Mouse (Mus musculus) kidney, postnatal 10 days (tissue): ENCODE results near the gene Pdap1.
"Not testable (repeated sequence)": the region's sequence is repeated elsewhere in the genome, so short reads cannot be mapped to it uniquely, and the experiment has no call there.

Source experiments
- DNase-seq: peaks from one replicate; pipeline ENCODE4 v3.0.0; 2021; ENCODE audit warnings: mixed read lengths

The Pdap1 gene

GRCm38 (mm10) chr5:145139571-145140519 lies at the start of gene Pdap1, which contains the start of gene Bud31:
Gene Pdap1, minus strand, starts transcription at chr5:145140238.
Gene Bud31, plus strand, starts transcription at chr5:145140362.
- DNase-seq = peak; percentile 96

- DNase-seq = no peak
Measured at GRCm38 (mm10) chr5:145189416-145189815, 49.4 kb upstream of the Pdap1 start.

GRCm38 (mm10) chr5:145185244-145185643 lies 45.2 kb upstream of the Pdap1 start:
- DNase-seq = no peak

DNA sequence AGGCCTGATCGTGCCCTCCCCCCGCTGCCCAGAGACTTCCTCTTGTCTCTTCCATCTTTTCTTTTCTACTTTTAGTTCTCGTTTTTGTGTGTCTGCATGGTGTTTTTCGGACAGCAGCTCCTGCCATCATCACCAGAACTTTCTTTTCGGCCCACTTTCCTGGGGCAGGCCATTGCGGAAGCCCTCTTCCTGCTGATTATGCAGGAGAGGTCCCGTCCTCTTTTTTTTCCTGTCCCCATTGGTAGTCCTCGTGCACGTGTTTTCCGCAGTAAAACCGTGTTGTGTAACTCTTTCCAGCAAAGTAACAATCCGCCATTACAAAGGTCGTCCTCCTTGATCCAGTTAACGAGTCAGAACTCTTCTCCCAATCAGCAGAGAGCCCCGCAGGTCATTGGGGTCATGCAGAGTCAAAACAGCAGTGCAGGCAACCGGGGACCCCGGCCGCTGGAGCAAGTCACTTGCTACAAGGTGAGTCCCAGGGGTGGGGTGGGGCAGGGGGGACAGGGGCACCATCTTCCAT lies 38.5 kb upstream of the Pdap1 start:
- DNase-seq = no peak

GRCm38 (mm10) chr5:145167306-145167661 lies 27.2 kb upstream of the Pdap1 start:
- no peak for DNase-seq

DNA sequence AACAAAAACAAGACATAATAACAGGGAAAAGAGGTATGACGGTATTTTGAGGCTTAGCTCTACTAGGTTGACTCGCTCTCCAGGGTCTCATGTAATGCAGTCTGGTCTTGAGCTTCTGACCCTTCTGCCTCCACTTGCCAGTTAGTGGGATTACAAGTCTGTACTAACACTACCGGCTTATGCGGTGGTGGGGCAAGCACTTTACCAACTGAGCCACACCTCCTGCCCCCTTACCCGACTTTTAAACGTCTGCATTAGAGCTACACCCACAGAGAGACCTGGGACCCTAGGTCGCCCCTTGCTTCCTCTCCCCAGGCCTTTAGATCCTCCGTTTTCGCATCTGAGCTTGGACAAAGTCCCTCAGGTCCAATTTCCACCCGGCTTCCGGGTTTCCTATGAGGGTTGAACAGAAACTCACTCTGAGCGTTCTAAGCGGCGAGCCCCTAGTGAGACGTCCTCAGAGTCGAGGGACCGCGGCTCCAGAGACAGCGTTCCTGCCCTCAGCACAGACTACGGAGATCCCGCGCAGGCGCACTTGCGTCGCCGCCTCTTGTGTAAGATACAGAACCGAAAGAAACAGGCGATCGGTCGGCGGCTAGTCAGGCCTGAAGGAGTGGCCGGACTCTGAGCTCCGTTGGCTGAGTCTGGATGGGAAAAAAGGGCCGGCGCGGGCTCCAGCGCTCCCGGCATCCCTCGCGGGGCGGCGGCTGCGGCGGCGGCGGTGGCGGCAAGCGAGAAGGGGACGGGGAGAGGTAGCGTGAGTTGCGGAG lies 26.7 kb upstream of the Pdap1 start, which contains the start of the genes Ptcd1 and Cpsf4:
Gene Ptcd1 (minus strand): TSS at position 573 of the 770 bp plus-strand sequence.
Gene Cpsf4 (plus strand): TSS at position 678 of the 770 bp plus-strand sequence.
- DNase-seq = peak; percentile 99

- DNase-seq = peak; percentile 18
Measured at GRCm38 (mm10) chr5:145165184-145165583, 25.1 kb upstream of the Pdap1 start.

GRCm38 (mm10) chr5:145164710-145165109 lies 24.7 kb upstream of the Pdap1 start:
- DNase-seq = no peak

GRCm38 (mm10) chr5:145161361-145161760 lies 21.3 kb upstream of the Pdap1 start:
- DNase-seq = no peak

- no peak for DNase-seq
Measured at GRCm38 (mm10) chr5:145152690-145153089, 12.7 kb upstream of the Pdap1 start.

- DNase-seq = no peak
Measured at GRCm38 (mm10) chr5:145149294-145149693, 9.3 kb upstream of the Pdap1 start.

GRCm38 (mm10) chr5:145147748-145148147 lies 7.7 kb upstream of the Pdap1 start:
- DNase-seq = no peak

- peak; percentile 28 for DNase-seq
Measured at GRCm38 (mm10) chr5:145140611-145141010, 573 bp upstream of the Pdap1 start.

GRCm38 (mm10) chr5:145138836-145139235 lies 1.2 kb downstream of the Pdap1 start:
- no peak for DNase-seq

DNA sequence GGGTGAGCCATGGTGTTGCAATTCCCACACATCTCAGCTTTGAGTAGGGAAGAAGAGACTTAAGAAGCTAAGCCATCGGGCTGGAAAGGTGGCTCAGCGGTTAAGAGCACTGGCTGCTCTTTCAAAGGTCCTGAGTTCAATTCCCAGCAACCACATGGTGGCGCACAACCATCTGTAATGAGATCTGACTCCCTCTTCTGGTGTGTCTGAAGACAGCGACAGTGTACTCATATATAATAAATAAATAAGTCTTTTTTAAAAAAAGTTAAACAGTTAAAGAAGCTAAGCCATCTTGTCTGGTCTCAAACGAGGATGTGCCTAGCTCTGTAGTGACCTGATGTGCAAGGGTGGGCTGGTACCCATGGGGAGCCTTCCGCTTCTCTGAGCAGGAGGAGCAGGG lies 6.8 kb downstream of the Pdap1 start:
- DNase-seq = not testable (repeated sequence)

- DNase-seq = no peak
Measured at GRCm38 (mm10) chr5:145130995-145131394, 9.0 kb downstream of the Pdap1 start.

DNA sequence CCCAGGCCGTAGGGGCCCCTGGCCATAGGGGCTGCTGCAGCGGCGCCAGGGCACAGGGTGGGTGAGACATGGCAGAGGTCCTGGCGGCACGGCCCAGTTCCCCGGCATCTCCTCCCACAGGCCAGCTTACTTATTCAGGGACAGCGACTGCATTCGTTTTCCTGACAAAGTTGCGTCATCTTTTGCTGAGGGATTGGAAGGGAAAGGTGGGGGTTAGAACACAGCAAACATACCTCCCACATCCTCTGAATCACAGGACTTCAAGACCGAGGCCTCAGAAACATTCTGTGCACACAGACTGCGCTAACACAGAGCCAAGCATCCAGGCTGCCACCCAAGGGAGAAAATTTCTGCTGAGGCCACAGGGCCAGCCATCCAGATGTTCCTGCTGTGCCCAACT lies 9.8 kb downstream of the Pdap1 start:
- no peak for DNase-seq

GRCm38 (mm10) chr5:145129773-145130172 lies 10.3 kb downstream of the Pdap1 start:
- DNase-seq = not testable (repeated sequence)

GRCm38 (mm10) chr5:145129124-145129523 lies 10.9 kb downstream of the Pdap1 start:
- peak; percentile 54 for DNase-seq

DNA sequence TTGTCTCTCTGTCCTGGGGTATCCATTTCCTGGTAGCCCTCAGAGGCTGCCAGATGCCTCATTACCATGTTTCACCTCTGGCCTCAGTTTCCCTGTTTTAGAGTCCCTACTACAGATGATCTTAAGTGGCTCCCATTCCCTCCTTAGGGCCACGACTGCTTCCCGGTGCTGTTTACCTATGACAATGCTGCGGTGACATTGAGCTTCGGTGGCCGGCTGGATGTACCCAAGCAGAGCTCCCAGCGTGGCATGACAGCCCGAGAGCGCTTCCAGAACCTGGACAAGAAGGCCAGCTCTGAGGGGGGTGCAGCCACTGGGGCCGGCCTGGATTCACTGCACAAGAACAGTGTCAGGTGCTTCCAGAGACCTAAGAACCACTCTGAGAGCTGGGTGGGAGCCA lies 13.5 kb downstream of the Pdap1 start:
- DNase-seq = no peak

DNA sequence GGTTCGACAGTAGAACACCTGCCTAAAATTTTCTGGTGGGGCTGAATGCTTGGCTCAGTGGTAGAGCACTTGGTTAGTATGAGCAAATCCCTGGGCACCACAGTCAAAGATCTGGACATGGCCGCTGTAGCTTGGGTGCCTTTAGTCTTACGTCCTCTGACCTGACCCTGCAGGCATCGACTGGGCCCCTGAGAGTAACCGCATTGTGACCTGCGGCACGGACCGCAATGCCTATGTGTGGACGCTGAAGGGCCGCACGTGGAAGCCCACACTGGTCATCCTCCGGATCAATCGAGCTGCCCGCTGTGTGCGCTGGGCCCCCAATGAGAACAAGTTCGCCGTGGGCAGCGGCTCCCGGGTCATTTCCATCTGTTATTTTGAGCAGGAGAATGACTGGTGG lies 16.6 kb downstream of the Pdap1 start:
- DNase-seq = peak; percentile 5

DNA sequence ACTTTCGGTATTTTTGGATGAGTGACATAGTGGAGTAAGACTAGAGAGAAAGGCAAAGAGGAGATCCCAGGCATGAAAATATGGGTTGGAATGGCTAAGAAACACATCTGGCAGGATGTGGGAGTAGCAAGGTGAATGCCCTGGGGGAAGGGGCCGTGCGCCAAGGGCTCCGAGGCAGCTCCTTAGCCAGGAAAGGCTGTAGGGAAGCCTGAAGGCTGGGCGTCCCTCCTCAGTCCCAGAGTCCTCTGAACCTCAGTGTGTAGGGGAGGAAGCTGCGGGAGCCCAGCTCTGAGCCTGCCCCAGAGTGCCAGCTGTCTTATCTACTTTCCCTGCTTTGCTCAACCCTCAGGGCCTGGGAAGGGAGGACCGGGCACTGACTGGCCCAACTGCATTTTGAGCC lies 19.1 kb downstream of the Pdap1 start:
- DNase-seq = no peak

- no peak for DNase-seq
Measured at GRCm38 (mm10) chr5:145119385-145119784, 20.7 kb downstream of the Pdap1 start.
